Mouse (Mus musculus): Measurements from ENCODE around the gene Gria1.

The Gria1 gene

GRCm38 (mm10) chr11:57176552-57176951 lies 165.4 kb downstream of the Gria1 start:
- no peak for DNase-seq

GRCm38 (mm10) chr11:57184216-57184615 lies 173.0 kb downstream of the Gria1 start:
- DNase-seq, result no peak

- DNase-seq, result peak; percentile 76
These were observed 173.9 kb downstream of the Gria1 start for GRCm38 (mm10) chr11:57185110-57185509.

GRCm38 (mm10) chr11:57189391-57189790 lies 178.2 kb downstream of the Gria1 start:
- DNase-seq, result no peak

- no peak for DNase-seq
These were observed 183.6 kb downstream of the Gria1 start for GRCm38 (mm10) chr11:57194746-57195145.

GRCm38 (mm10) chr11:57201245-57201976 lies 190.2 kb downstream of the Gria1 start:
- DNase-seq, result no peak

GRCm38 (mm10) chr11:57204371-57204770 lies 193.2 kb downstream of the Gria1 start:
- DNase-seq, result no peak

- DNase-seq, result peak; percentile 73
These were observed 196.1 kb downstream of the Gria1 start for GRCm38 (mm10) chr11:57207260-57207659.

- peak; percentile 20 for DNase-seq
These were observed 202.9 kb downstream of the Gria1 start for GRCm38 (mm10) chr11:57214079-57214478.

- DNase-seq, result peak; percentile 65
These were observed 203.4 kb downstream of the Gria1 start for GRCm38 (mm10) chr11:57214583-57214982.

- no peak for DNase-seq
These were observed 211.8 kb downstream of the Gria1 start for GRCm38 (mm10) chr11:57222797-57223569.

GRCm38 (mm10) chr11:57235446-57235845 lies 224.3 kb downstream of the Gria1 start:
- DNase-seq, result no peak

- DNase-seq, result no peak
These were observed 225.2 kb downstream of the Gria1 start for GRCm38 (mm10) chr11:57236431-57236830.

GRCm38 (mm10) chr11:57239758-57240157 lies 228.6 kb downstream of the Gria1 start:
- DNase-seq, result no peak

- DNase-seq, result no peak
These were observed 232.6 kb downstream of the Gria1 start for GRCm38 (mm10) chr11:57243835-57244234.

GRCm38 (mm10) chr11:57244543-57244942 lies 233.4 kb downstream of the Gria1 start:
- DNase-seq, result peak; percentile 22

GRCm38 (mm10) chr11:57248870-57249269 lies 237.7 kb downstream of the Gria1 start:
- no peak for DNase-seq

- DNase-seq, result no peak
These were observed 238.9 kb downstream of the Gria1 start for GRCm38 (mm10) chr11:57250129-57250528.

GRCm38 (mm10) chr11:57271687-57272086 lies 260.5 kb downstream of the Gria1 start:
- DNase-seq, result peak; percentile 89

GRCm38 (mm10) chr11:57274687-57275086 lies 263.5 kb downstream of the Gria1 start:
- no peak for DNase-seq

- no peak for DNase-seq
These were observed 266.9 kb downstream of the Gria1 start for GRCm38 (mm10) chr11:57278056-57278455.

- no peak for DNase-seq
These were observed 274.9 kb downstream of the Gria1 start for GRCm38 (mm10) chr11:57286119-57286518.

- no peak for DNase-seq
These were observed 286.2 kb downstream of the Gria1 start for GRCm38 (mm10) chr11:57297376-57297775.

GRCm38 (mm10) chr11:57298263-57298662 lies 287.1 kb downstream of the Gria1 start:
- no peak for DNase-seq
